Mouse (Mus musculus) kidney, adult 2 months (tissue): ENCODE results near the gene Htr2b.

Experiments
- CTCF ChIP-seq: fragments of 200-500 bp; conservative IDR thresholded peaks from 2 replicates; pipeline ENCODE4 v1.5.1; 2011; ENCODE audit warnings: low read depth, mild to moderate bottlenecking, control low read depth, low read length, moderate library complexity, mixed read lengths; ENCODE audit not compliant: insufficient read depth, insufficient read length
- POLR2A ChIP-seq: fragments of 200-500 bp; IDR thresholded peaks from one replicate; pipeline ENCODE4 v1.6.1; 2011; ENCODE audit warnings: low read depth, low read length, control low read depth

GRCm38 (mm10) chr1:86094413-86094812 lies 17.4 kb downstream of the Htr2b start:
- TF ChIP-seq CTCF: no peak
- no peak for TF ChIP-seq POLR2A
